Mouse (Mus musculus) embryo, embryonic 10 days (tissue): ENCODE data around the gene 1810013L24Rik.

Experiments
- DNase-seq: peaks from one replicate; pipeline ENCODE4 v3.0.0-alpha.2; 2015; ENCODE audit warnings: low spot score

Gene 1810013L24Rik

GRCm38 (mm10) chr16:8906115-8906514 lies 76.2 kb downstream of the 1810013L24Rik start:
- peak; percentile 38 for DNase-seq
